Mouse (Mus musculus) kidney, postnatal 36 days (tissue): ENCODE measurements around the gene Gatad1.
"Not testable (repeated sequence)": the region's sequence is repeated elsewhere in the genome, so short reads cannot be mapped to it uniquely, and the experiment has no call there.

Experiments
- DNase-seq, 2 experiments: peaks; one replicate each; pipeline ENCODE4 v3.0.0; 2021 to 2022; ENCODE audit warnings: mixed read lengths in 2 of 2

Gatad1 gene

GRCm38 (mm10) chr5:3633315-3633714 lies 23.7 kb downstream of the Gatad1 start:
- no peak for DNase-seq

GRCm38 (mm10) chr5:3632285-3632684 lies 24.7 kb downstream of the Gatad1 start:
- DNase-seq: no peak

DNA sequence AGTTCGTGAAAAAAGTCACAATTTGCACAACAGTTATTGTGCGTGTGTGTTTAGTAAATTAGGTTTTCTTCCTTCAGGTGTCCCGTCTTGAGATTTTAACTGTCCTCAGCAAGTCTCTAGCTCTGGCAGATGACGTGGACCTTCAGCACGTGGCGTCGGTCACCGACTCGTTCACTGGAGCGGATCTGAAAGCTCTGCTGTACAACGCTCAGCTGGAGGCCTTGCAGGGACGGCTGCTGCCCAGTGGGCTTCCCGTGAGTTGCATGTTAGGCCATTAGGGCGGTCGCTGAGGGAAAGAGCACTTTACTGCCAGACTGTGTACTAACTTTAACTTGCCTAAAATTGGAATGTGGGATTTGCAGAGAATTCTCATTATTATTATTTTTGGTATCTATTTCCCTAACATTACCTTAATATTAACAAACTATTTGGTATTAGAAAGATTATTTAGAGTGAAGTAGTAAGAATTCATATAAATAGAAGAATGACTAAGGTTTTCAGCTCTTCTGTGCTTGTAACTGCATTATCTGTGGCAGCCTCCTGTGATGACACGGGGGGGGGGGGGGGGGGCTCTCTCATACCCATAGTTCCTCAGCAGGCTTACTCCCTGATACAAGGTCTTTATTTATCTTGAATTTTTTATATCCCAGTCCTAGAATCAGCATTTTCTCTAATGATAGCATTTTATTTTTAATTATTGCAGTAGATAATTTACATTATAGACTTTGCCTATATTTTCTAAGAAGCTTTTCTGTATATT lies 25.3 kb downstream of the Gatad1 start:
- DNase-seq: peak; percentile 28 to 59

- no peak for DNase-seq
These were observed 26.9 kb downstream of the Gatad1 start for GRCm38 (mm10) chr5:3630055-3630454.

DNA sequence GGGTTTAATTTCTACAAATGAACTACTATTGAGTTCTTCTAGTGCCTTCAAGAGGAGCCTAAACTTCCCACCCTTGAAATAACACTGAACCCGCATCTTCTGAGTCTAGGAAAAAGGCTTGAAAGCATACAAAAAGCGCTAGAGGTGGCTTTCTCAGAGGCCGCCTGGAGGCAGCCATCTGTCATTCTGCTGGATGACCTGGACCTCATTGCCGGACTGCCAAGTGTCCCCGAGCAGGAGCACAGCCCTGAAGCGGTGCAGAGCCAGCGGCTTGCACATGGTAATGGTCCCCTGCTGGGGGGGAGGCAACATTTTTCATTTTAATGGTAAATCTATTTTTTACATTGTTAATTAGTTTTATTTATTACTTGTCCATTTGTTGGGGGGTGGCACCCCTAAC lies 36.5 kb downstream of the Gatad1 start:
- DNase-seq: no peak

- DNase-seq: not testable (repeated sequence)
These were observed 45.1 kb downstream of the Gatad1 start for GRCm38 (mm10) chr5:3611835-3612234.

- DNase-seq: no peak
These were observed 47.7 kb downstream of the Gatad1 start for GRCm38 (mm10) chr5:3609241-3609640.

DNA sequence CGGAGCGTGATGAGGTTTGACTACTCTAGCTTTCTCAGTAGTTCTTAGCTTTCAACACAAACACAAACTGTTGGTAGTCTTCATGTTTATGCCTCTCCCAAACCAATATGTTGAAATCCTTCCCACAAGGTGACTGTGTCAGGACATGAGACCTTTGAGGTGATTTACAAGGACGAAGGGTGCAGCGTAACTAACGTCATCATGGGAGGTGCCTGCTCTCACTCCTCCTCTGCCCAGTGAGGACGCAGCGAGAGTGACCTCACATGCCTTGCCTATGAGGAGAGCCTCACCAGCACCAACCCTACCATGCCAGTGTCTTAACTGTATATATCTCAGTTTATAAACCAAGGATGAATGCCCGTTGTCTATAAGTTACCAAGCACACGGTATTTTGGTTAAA lies 49.9 kb downstream of the Gatad1 start:
- DNase-seq: no peak

DNA sequence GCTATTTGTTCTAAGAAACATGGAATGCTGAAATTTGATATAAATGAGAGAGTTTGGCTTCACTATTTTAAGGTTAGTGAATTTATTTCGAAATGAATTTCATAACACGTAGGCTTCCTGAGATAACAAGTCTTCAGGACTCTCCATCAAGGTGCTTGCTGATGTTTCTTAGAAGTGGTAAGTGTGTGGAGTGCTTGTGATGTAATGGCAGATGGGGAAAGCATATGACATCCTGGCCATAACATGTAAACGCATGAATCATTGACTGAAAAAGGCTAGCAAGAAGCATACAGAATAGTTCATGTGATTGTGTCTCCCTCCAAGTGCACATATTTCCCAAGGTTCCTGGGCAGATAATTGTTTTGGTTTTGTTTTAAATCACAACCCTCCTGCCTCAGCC lies 56.2 kb downstream of the Gatad1 start:
- DNase-seq: no peak

DNA sequence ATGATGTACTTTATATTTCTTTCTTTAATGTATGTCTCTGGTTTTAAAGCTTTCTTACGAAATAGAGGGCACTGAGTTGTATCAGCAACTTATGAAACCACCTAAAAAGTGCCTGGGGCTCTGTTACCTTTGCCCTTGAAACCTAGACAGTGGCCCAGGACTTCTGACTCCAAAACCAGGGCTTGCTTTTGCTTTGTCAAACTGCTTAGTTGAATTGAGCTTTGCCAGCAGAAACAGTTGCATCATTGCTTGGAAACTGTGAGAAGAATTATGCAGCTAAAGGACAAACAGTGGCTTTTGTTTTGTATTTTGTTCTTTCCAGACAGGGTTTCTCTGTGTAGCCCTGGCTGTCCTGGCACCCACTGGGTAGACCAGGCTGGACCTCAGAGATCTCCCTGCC lies 56.7 kb downstream of the Gatad1 start:
- DNase-seq: peak in 1 of 2 experiments; percentile 42

DNA sequence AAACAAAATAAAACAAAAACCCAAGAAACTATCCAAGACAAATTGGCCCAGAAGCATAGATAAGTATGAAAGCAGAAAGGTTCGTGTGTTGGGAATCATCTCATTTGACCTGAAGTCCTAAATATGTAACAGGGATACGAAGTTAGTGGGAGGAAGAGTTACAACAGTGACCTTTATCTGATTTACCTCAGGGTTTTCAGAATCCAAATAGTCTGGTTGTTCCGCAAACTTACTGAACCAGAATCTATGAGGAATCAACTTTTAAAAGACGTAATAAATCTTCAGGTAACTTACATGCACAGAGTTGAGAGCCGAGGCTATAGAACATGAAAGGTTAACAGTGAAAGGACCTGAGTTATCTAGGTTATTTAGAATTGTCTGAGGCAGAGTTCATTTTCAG lies 58.2 kb downstream of the Gatad1 start:
- DNase-seq: no peak

DNA sequence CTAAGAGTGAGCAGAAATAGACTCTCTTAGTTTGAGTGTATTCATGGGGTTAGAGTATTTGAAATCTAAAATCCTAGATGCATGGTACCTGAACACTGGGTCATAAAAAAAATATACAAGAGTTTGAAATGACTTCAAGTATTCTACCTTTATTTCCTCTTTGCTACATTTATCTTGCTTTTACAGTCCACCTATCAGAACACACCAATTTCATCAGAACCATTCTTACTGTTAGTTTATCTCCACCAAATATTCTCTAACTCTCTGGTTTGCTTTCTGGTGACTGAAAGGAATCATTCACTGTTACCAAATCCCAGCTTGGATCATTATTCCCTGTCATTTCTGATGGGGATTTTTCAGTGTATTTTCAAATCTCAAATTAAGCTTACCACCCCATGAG lies 59.8 kb downstream of the Gatad1 start:
- no peak for DNase-seq

DNA sequence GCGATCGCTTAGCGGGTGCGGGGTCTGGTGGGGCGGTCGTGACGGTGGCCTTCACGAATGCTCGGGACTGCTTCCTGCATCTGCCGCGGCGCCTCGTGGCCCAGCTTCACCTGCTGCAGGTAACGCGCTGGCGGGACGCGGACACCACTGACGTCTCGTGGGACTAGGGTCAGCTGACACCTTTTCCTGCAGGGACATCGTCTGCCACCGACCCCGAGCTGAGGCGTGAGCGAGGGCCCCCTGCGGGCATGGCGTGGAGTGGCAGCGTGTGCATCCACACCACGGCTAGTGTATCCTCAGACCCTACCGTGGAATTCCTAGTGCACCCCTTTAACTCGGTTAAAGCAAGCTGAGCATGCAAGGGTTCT lies 60.6 kb downstream of the Gatad1 start, which contains the start of gene Rbm48:
Gene Rbm48, minus strand, starts transcription at position 187 of the 368 bp plus-strand sequence.
- DNase-seq: peak; percentile 87 to 90

GRCm38 (mm10) chr5:3595693-3596398 lies 61.1 kb downstream of the Gatad1 start, which contains the start of gene Pex1:
Gene Pex1, plus strand, starts transcription at chr5:3596066.
- peak; percentile 96 to 98 for DNase-seq
